Mouse (Mus musculus) lung, postnatal 0 days (tissue): ENCODE measurements at regions not wholly inside any gene's neighbourhood (a gene's known extent, or its start where the extent isn't known, plus 50 kb on each side); places are given as distances from the start of the nearest gene placed in this dataset.

Source experiments
- CTCF ChIP-seq: IDR thresholded peaks from 2 replicates; pipeline ENCODE4 v1.5.1; 2016; ENCODE audit warnings: antibody characterized with exemption, mild to moderate bottlenecking
- EP300 ChIP-seq: IDR thresholded peaks from 2 replicates; pipeline ENCODE4 v1.6.1; 2016; ENCODE audit warnings: antibody characterized with exemption, mild to moderate bottlenecking, control low read depth

DNA sequence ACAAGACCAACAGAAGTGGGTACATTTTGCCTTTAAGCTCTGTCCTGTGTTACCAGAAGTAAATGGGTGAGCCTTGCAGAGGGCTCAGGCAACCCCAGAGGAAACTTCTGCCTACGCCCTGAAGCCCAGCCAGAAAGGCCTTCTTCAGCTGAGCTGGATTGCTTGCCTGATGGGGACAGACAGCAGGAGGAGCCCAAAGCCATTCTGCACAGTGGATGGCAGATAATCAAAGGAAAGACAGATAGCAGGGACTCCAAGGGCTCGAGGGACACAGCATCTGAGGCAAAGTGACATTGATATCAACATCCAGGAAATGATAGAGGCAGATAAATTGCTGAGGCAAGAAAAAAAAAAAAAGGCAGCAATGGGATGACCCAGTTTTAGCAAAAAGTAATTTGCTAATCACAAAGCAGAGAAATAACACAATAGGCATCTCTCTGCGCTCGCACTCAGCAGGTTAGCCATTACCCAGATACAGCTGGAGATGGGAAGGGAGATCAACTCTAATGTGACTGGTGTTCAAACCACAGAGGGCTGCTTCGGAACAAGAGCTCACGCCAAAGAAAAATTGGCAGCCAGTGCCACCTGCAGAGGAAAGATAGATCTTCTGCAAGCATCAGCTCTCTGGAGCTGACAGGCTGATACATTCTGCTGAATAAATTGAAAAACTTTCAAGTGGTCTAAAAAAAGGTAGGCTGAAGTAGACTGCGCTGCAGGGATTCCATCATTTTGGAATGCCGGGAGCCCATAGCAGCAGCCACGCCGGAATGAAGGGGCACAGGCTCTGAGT lies 494.8 kb downstream of the Prim2 start:
- no peak for TF ChIP-seq CTCF
- no peak for TF ChIP-seq EP300
